Mouse (Mus musculus): ENCODE measurements at regions not wholly inside any gene's neighbourhood (a gene's known extent, or its start where the extent isn't known, plus 50 kb on each side); places are given as distances from the start of the nearest gene placed in this dataset.

- DNase-seq, result no peak
Observed at GRCm38 (mm10) chr3:151182132-151182531, 255.6 kb upstream of the Adgrl4 start.

DNA sequence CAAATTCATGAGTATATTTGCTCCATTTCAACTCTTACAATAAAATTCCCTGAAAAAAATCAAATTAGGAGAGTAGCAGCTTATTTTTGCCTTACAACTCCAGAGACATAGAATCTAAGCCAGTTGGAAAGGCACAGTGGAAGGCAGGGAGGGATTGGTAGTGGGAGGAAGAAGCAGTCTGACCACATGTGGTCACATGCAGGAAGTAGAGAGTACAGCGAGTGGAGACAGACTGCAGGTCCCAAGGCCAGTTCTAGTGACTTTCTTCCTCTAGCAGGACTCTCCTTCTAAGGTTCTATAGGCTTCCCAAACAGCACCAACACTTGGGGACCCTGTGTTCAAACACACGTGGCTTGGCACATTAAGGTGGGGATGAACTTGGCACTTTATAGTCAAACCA, 245.6 kb upstream of the Adgrl4 start:
- DNase-seq, result no peak

DNA sequence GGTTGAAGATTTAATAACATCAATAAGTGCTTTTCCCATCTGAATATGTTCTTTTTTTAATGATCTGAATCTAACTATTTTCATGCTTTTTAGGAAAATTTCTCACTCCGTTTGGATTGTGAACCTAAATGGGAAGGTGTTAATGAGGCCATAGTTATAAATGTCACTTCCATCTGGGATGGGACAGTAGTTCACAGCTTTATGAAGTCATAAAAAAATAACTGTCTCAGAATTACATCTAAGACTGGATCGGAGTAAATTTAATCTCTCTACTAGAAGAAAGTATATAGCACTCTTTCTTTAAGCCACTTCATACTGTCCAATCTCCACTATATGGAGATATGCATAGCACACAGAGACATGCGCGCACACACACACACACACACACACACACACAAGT, 226.7 kb upstream of the Adgrl4 start:
- DNase-seq, result no peak

GRCm38 (mm10) chr3:151216764-151217502, 220.8 kb upstream of the Adgrl4 start:
- no peak for DNase-seq

GRCm38 (mm10) chr3:151222407-151222806, 215.3 kb upstream of the Adgrl4 start:
- DNase-seq, result no peak

GRCm38 (mm10) chr3:151252458-151252857, 185.2 kb upstream of the Adgrl4 start:
- no peak for DNase-seq

- no peak for DNase-seq
Observed at GRCm38 (mm10) chr3:151262821-151263220, 174.9 kb upstream of the Adgrl4 start.

DNA sequence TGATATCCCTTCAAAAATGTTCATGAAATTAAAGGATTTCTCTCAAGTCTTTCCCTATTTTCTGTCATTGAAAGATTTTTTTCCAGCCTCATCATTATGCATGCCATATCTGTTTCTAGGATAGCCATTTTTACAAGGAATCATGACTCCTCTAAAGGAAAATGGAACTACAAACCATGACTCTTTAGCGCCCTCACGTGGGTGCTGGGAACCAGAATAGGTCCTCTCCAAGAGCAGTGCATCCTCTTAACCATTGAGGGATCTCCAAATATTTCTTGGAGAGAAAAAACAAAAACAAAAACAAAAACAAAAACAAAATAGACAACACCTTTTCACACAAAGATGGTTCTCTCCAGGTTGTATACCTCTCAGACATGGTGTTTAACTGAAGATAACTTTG, 172.0 kb upstream of the Adgrl4 start:
- DNase-seq, result no peak

DNA sequence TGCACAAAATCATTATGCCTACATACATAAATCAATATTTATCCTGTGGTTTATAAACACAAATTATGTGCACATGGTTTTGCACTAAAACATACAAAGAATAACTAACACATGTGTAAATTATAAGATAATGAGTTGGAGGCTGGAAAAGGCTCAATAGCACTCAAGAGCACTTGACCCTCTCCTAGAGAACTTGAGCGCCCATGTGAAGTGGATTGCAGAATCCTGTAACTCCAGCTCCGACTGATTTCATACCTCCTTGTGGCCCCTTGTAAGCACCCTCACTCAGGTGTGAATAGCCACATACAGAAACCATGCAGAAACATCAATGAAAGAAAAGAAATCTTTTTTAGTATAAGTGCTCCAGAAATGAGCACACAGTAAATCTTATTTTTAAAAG, 168.2 kb upstream of the Adgrl4 start:
- DNase-seq, result no peak

DNA sequence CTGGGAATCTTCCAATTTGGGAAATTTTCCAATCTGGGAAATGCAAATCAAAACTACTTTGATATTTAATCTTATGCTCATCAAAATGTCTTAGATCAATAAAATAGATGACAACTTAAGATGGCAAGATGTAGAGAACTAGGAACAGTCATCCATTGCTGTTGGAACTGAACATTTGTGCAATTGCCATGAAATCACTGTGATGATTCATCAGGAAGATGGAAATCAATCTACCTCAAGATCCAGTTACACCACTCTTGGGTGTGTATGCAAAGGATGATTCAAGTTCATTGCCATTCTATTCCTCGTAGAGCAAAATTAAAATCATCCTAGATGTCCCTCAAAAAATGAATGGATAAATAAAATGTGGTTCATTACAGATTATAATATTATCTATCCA, 153.9 kb upstream of the Adgrl4 start:
- no peak for DNase-seq

DNA sequence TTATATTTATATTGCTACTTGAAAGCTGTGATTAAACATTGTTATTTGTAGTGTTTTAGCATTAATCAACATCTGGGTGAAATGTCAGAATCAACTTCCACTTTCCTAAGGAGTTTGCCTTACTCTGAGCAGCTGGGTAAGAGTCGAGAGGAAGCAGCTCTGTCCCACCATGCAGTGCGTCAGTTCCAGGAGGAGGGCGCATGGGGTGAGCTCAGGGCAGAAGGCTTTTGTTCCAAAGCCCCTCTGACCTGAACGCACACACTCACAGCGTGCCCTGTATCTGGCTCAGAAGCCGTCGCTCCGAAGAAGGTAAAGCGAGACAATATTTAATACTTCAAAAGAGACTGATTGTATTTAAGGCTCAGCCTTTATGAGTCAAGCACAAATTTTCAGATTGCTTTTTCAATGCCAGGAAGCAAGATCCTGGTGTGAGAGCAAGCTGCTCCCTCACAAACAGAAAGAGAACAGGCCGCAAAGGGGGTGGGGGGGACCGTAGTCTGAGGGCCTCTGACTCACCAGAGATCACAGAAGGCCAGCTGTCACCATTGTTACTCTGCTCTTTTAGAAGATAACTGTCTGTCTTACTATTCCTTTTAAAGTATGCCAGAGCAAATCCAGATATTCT, 143.6 kb upstream of the Adgrl4 start:
- DNase-seq, result peak; percentile 66 to 70

DNA sequence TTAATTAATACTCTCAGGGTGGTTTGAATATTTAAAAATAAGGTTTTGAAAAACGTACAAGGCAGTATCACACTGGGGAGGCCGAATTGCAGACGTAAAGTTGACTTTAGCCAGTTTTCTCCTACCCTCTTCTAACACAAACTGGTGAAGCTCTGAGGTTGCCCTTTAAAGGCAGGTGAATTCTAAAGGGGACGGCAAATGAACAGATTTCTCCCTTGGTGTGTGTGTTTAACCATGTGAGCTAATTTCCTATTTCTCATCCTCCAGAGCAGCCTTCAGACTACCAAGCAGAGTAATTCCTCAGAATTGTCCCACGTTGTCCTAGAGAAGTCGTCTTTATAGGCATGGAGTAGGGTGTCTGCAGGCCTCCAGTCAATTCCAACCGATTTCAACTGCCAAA, 143.1 kb upstream of the Adgrl4 start:
- peak in 1 of 2 experiments; percentile 4 for DNase-seq

DNA sequence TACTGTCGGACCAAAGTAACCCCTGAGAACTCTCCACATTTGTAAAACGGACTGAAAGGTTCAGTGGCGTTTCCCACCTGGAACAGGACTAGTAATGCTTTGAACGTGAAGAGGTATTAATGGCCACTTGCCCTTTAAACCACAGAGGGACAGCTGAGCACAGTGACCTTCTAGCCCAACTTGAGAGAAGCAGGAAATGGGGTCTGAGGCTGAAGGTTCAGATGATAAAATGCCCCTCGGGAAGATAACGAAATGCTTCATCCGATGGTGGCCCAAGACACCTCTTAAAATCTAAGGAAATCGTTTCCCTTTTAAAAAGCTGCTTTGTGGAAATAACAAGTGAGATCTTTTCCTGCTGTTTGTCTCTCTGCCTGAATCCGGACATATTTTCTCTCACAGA, 142.7 kb upstream of the Adgrl4 start:
- no peak for DNase-seq

DNA sequence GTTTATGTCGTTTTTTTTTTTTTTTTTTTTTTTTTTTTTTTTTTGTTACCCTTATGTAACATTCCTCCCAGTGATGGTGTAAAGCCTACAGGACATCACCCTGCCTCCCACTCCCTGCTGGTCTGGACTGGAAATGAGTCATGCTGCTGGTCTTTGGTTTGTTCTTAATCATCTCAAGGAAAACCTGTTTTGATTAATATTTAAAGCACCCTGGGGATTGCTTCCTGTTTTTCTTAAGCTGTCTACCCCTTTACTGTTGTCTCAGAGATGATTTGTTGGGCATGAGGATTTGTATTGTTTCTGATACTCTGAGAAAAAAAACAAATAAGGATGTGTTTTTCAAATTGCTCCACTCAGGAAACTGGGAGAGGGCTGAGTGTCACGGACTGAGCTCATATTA, 139.4 kb upstream of the Adgrl4 start:
- peak; percentile 41 to 48 for DNase-seq

DNA sequence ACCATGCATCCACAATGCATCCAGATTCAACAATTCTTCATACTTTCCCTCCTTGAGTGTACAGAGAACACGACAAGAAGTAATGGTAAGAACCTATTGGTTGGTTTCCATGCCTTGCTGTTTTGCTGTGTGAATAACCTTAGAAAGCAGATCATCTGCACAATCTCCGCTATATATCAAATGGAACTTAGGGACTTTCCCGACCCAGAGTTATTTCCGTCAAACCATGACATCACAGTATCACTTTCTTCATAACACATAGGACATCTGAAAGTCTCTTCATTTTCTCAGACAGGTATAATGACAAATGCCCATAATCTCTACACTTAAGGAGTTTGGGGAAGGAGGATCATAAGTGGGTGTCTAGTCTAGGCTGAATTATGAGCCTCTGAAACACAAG, 132.3 kb upstream of the Adgrl4 start:
- no peak for DNase-seq

- DNase-seq, result no peak
Observed at GRCm38 (mm10) chr3:151307975-151308374, 129.7 kb upstream of the Adgrl4 start.

- no peak for DNase-seq
Observed at GRCm38 (mm10) chr3:151323835-151324234, 113.9 kb upstream of the Adgrl4 start.

- DNase-seq, result no peak
Observed at GRCm38 (mm10) chr3:151329801-151330200, 107.9 kb upstream of the Adgrl4 start.

DNA sequence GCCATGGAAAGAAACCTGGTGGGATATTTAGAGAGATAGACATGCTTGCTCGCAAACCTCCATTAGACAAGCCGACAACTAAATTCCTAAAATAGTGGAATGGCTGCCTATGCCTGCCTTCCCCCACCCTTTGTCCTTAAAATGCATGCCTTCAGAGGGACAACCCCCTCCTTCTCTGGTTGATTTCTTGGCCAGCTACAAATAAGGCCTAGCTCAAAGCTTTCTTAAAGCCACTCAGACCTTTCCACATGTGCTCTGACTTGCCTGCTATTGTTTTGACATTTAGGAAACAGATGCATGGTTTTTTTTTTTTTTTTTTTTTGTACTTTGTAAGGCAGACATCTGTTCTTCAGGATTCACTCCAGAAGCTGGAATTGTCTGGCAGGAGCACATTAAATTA, 105.8 kb upstream of the Adgrl4 start:
- peak in 1 of 2 experiments; percentile 8 for DNase-seq

- DNase-seq, result no peak
Observed at GRCm38 (mm10) chr3:151332317-151332687, 105.4 kb upstream of the Adgrl4 start.

GRCm38 (mm10) chr3:151332688-151333452, 104.8 kb upstream of the Adgrl4 start:
- peak; percentile 59 to 64 for DNase-seq

DNA sequence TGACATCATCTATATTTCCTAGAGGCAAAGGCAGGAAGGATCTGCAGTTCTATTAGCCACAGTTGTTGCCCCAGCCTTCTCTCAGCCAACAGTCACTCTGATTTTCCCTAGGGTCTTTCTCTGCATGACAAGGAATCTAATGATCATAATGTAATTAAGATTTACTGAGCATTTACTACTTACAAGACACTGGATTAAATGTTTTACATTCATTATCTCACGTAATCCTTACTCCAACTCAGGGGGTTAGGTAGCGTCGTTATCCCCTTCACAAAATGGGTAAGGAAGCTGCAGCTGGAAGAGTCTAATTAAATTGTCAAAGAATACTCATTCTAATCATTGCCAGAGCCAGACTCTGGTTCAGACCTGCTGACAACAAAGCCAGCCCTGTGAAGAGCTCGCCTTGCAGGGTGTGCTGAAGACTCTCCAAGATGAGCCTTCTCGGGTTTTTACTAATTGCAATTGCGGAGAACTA, 103.8 kb upstream of the Adgrl4 start:
- DNase-seq, result peak; percentile 7 to 19

GRCm38 (mm10) chr3:151351481-151352090, 86.1 kb upstream of the Adgrl4 start:
- DNase-seq, result no peak

Measured in cerebellum, adult 18-20 months (tissue).